Mouse (Mus musculus) hindbrain, embryonic 12.5 days (tissue): Measurements from ENCODE around the gene Wnt11. TPM values are rescaled to one million over a fixed set of nuclear protein-coding genes. Genes with fewer than 3 reads are reported as not detected.

ENCODE experiments used
- ATAC-seq: fragments of 200-750 bp; cut with Nextera tagmentation; 2 replicates; pipeline ENCODE4 v1.8.0; 2017; ENCODE audit warnings: moderate TSS enrichment; ENCODE audit not compliant: low FRiP score
- H3K27ac ChIP-seq: fragments of 300-500 bp; sonication (generic); 2 replicates; pipeline ENCODE4 v1.5.1; 2016; ENCODE audit warnings: mild to moderate bottlenecking
- H3K27me3 ChIP-seq: fragments of 300-500 bp; sonication (generic); 2 replicates; pipeline ENCODE4 v1.6.1; 2016; ENCODE audit warnings: mild to moderate bottlenecking
- H3K36me3 ChIP-seq: fragments of 300-500 bp; sonication (generic); 2 replicates; pipeline ENCODE4 v1.6.1; 2016; ENCODE audit warnings: mild to moderate bottlenecking
- H3K4me1 ChIP-seq: fragments of 300-500 bp; sonication (generic); 2 replicates; pipeline ENCODE4 v1.6.1; 2016
- H3K4me2 ChIP-seq: fragments of 300-500 bp; sonication (generic); replicated peaks from 2 replicates; pipeline ENCODE4 v1.6.1; 2016; ENCODE audit warnings: mild to moderate bottlenecking
- H3K4me3 ChIP-seq: fragments of 300-500 bp; sonication (generic); 2 replicates; pipeline ENCODE4 v1.5.1; 2016; ENCODE audit warnings: mild to moderate bottlenecking
- H3K9ac ChIP-seq: fragments of 300-500 bp; sonication (generic); 2 replicates; pipeline ENCODE4 v1.6.1; 2016; ENCODE audit warnings: mild to moderate bottlenecking, moderate library complexity
- H3K9me3 ChIP-seq: fragments of 300-500 bp; sonication (generic); replicated peaks from 2 replicates; pipeline ENCODE4 v1.6.1; 2016; ENCODE audit warnings: mild to moderate bottlenecking
- WGBS: fragments of 180-500 bp; shearing (Covaris S2); methylation state at CpG from one replicate; pipeline ENCODE4 v1.1.7; 2016; 5-methylcytosine and 5-hydroxymethylcytosine counted together
- polyA plus RNA-seq: library from polyadenylated mRNA; unstranded; fragments of >200 nt; fragmentation: Nextera tagmentation; extraction: Ambion mirVana; gene quantifications from 2 replicates; pipeline ENCODE4 v1.2.1, GENCODE M21; 2016

Wnt11 gene
- polyA plus RNA-seq, 1 experiment from 2014 or later, result 14.7 TPM

DNA sequence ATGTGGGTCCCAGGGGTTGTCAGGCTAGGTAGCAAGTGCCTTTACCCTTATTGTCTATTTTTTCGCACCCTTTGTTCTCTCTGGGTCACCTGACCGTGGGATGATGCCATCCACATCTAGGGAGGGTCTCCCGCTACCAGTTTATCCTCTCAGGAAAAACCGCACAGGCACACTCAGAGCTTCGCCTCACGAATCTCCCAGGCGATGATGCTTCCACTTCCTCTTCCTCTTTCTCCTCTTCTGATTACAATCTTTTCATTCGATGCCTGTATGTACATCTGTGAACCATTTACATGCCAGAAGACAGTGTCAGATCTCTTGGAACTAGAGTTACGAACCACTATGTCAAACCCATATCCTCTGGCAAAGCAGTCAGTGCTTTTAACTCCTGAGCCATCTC lies 31.7 kb upstream of the Wnt11 start:
- H3K4me1 ChIP-seq, result peaks cover 10% of the 10 kb centered on the region
- H3K36me3 ChIP-seq, result no peaks in the 10 kb centered on the region
- H3K27me3 ChIP-seq, result no peaks in the 10 kb centered on the region
- H3K27ac ChIP-seq, result no peak overlapping the region
- no peak for ATAC-seq
- WGBS, result 83% methylated on average over 9 of the region's 9 CpGs
- no peak overlapping the region for H3K4me3 ChIP-seq
- H3K9me3 ChIP-seq, result no peaks in the 10 kb centered on the region
- no peak overlapping the region for H3K9ac ChIP-seq
- no peak overlapping the region for H3K4me2 ChIP-seq

DNA sequence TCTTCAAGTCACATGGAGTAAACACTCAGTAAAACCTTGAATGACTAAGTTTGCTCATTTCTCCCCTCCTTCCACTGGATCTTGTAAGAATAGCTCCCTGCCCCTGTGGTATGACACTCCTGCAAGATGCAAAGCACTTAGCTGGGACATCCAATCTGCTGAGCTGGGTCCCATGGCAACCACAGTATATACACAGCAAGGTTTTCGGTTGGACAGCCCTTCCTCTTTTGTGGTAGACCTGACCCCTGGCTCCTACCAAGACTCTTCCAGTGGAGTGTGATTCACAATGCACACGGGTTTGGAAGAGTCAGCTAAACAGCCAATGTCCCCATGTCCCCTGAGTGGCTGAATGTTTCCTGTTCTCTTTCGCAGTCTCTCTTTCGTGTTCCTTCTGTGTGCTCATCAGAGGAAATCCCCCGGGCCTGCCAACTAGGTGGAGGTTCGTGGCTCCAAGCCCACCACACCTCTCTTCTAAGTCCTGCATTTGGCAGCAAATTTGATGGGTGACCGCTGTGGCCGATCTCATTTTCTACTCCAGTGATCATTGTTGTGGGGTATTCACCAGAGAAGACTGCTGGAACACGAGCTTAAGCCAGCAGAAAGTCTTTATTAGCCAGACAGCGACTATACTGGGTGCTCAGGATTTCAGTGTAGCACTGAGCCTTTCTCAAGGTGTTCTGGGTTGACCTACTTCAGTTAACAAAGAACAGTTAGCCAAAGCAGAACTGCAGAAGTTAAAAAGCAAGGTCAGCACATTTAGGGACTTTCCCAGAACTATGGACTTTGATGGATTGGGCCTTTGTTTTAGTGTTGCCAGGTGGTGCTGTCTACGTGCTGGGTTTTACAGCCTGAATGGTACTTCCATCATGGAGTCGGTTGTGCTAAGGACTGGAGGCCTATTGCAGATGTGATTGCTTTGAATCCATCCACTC lies 29.8 kb upstream of the Wnt11 start:
- Histone ChIP-seq H3K36me3 (no peaks in the 10 kb centered on the region), H3K4me3 (no peak overlapping the region), H3K4me1 (peaks cover 7% of the 10 kb centered on the region), H3K27me3 (no peaks in the 10 kb centered on the region), H3K27ac (0 out of 2 replicates have a peak overlapping the region, but pooled peaks have one; percentile 9), H3K4me2 (no peak overlapping the region), H3K9me3 (no peaks in the 10 kb centered on the region), H3K9ac (no peak overlapping the region)
- no peak for ATAC-seq
- WGBS, result 56% methylated on average over 12 of the region's 12 CpGs

DNA sequence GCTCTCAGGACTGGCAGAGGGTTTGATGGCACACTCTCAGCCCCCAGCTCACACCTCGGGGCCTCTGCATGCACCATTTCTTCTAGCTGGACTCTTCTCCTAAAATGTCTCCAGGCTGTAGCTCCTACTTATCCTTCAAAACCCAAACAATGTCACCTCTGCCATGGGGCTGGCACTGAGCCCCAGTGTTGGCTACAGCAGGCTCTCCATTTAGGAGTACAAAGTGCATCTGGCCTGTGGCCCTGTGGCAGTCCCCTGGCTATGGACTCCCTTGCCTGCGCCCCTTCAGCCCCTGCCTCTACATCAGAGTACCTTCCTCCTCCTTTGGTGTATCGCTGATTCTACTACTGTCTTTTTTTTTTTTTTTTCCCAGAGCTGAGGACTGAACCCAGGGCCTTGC lies 28.0 kb upstream of the Wnt11 start:
- 87% methylated on average over 3 of the region's 3 CpGs for WGBS

DNA sequence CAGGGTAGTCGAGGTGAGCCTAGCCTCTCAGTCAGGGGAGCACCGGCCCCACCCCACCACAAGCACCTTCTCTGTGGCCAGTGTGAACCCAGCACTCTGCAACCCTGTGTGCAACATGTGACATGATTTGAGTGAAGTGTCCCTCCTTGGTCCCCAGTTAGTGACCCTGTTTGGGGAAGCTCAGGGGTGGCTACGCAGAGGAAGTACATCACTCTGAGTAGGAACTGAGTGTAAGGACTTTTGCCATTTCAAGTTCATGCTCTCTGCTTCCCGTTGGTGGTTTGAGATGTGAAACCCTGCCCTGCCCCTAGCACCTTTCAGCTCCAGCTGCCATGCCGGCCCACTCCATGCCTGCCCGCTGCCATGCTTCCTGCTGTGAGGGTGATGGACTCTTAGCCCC lies 25.5 kb upstream of the Wnt11 start:
- Histone ChIP-seq H3K4me1 (peaks cover 7% of the 10 kb centered on the region), H3K27ac (no peak overlapping the region), H3K27me3 (no peaks in the 10 kb centered on the region; the same call in 1 of the 2 replicates), H3K36me3 (no peaks in the 10 kb centered on the region), H3K4me3 (no peak overlapping the region), H3K9me3 (no peaks in the 10 kb centered on the region), H3K4me2 (no peak overlapping the region), H3K9ac (no peak overlapping the region)
- ATAC-seq, result no peak
- WGBS, result 81% methylated on average over 6 of the region's 6 CpGs

More for the DNA sequence above, 28.0 kb upstream of the Wnt11 start:
- H3K9me3 ChIP-seq, result no peaks in the 10 kb centered on the region
- H3K27ac ChIP-seq, result no peak overlapping the region
- no peaks in the 10 kb centered on the region for H3K27me3 ChIP-seq
- no peak overlapping the region for H3K4me2 ChIP-seq
- no peak overlapping the region for H3K9ac ChIP-seq
- H3K4me3 ChIP-seq, result no peak overlapping the region
- H3K4me1 ChIP-seq, result peaks cover 7% of the 10 kb centered on the region
- ATAC-seq, result no peak
- no peaks in the 10 kb centered on the region for H3K36me3 ChIP-seq

DNA sequence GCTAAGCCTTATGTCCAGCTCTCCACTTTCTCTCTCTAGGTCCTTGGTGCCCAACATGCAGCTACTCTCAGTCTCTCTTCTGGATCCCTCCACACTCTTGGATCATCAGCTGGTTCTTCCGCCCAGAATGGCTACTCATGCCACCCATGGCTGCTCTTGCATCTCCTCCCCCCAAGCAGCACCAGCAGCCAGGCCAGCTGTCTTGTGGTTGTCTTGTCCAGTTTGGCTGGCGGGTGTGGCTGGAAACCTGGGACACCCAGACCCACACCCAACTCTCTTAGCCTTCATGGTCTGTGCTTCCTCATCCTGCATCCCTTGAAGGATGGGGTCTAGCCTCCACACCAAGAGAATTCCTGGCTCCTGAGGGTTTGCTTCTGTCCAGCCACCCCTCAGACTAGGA lies 24.3 kb upstream of the Wnt11 start:
- Histone ChIP-seq H3K4me1 (no peaks in the 10 kb centered on the region), H3K36me3 (no peaks in the 10 kb centered on the region), H3K27me3 (no peaks in the 10 kb centered on the region; the same call in 1 of the 2 replicates), H3K9ac (no peak overlapping the region), H3K4me3 (no peak overlapping the region), H3K9me3 (no peaks in the 10 kb centered on the region), H3K27ac (no peak overlapping the region), H3K4me2 (no peak overlapping the region)
- ATAC-seq, result no peak
- WGBS, result 96% methylated on average over 2 of the region's 2 CpGs

DNA sequence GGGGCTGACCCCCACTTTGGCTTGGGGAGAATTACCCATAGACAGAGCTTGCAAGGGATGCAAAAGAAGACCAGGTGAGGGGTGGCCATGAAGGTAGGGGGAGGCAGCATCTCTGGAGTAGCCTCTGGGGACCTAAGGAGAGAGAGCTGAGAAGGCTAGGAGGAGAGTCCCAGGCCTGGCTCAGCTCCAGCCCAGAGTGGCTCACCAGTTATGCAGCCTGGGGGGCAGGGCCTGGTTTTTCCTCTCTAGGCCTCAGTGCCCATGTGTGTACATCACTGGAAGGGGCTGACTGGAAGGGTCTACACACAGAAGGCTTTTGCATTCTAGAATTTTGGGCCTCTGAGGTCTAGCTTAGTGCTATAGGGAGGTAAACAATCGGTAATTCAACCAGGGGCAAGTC lies 14.4 kb upstream of the Wnt11 start:
- no peaks in the 10 kb centered on the region for H3K9me3 ChIP-seq
- no peak overlapping the region for H3K4me3 ChIP-seq
- peaks cover 6% of the 10 kb centered on the region; the same call in 1 of the 2 replicates for H3K27me3 ChIP-seq
- ATAC-seq, result no peak
- no peaks in the 10 kb centered on the region for H3K36me3 ChIP-seq
- H3K4me1 ChIP-seq, result peaks cover 14% of the 10 kb centered on the region; the same call in 1 of the 2 replicates
- H3K4me2 ChIP-seq, result no peak overlapping the region
- no peak overlapping the region for H3K27ac ChIP-seq
- WGBS, result 88% methylated on average over 1 of the region's 1 CpGs
- H3K9ac ChIP-seq, result no peak overlapping the region

DNA sequence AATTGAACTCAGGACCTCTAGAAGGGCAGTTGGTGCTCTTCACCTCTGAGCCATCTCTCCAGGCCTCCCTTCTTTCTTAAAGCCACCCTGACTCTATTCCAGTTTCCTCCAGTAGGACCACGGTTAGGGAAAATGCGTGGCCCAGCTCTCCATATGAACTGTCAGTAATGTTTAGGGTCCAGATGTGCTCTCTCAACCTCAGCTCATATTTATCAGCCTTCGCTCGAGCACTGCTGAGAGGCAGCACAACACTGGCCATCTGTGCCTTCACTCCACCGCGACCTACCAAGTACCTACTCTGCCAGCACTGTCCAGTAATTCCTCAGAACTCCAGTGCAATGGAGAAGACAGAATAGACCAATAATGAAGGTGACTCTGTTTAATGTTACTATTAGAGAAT lies 12.0 kb upstream of the Wnt11 start:
- H3K4me1 ChIP-seq, result peaks cover 3% of the 10 kb centered on the region; the same call in 1 of the 2 replicates
- no peaks in the 10 kb centered on the region for H3K9me3 ChIP-seq
- ATAC-seq, result no peak
- WGBS, result 77% methylated on average over 6 of the region's 6 CpGs
- H3K4me3 ChIP-seq, result no peak overlapping the region
- no peak overlapping the region for H3K4me2 ChIP-seq
- no peak overlapping the region for H3K9ac ChIP-seq
- no peak overlapping the region for H3K27ac ChIP-seq
- H3K36me3 ChIP-seq, result no peaks in the 10 kb centered on the region
- H3K27me3 ChIP-seq, result peaks cover under 1% of the 10 kb centered on the region; the same call in 1 of the 2 replicates

DNA sequence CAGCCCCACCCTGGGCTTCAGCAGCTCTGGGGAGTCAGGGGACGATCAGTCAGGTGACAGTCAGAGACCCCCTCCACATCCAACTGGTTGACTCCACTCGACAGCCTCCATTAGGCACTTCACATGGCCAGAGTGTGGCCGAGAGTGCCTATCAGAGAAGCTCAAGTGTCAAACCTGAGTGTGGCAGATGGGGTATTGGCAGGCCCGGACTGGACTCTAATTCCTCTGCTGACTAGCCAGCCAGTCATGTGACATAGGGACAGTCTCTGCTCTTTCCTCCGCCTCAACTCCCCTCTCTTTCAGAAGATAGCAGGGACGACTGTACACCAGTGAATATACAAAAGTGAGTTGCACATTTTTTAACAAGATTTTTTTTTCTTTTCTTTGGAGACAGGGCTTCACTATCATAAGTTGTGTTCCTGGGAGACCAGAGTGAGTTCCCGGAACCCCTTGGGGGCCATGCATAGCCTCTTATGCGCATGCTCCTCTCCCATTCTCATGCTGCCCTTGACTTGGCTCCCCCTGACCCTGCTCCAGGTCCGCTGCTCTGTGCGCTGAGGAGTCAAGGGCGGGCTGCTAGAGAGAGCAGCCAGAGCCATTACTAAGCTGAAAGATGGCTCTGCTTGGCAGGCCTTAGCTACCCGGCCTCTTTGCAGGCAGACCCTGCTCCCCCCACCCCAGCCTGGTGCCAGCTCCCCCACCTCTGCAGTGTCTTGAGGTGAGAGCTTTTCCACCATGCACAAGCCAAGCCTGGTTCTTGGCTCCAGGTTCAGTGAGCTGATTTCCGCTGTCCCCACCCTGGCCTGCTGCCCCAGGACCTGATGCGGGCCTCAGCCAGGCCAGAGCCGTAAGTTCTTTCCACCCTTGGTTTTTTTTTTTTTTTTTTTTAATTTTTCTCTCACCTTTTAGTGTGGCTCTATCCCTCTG lies 10.8 kb upstream of the Wnt11 start:
- Histone ChIP-seq H3K4me2 (no peak overlapping the region), H3K27ac (no peak overlapping the region), H3K4me3 (no peak overlapping the region), H3K36me3 (no peaks in the 10 kb centered on the region), H3K27me3 (no peaks in the 10 kb centered on the region), H3K9ac (no peak overlapping the region), H3K9me3 (no peaks in the 10 kb centered on the region), H3K4me1 (peaks cover 8% of the 10 kb centered on the region; the same call in 1 of the 2 replicates)
- ATAC-seq, result no peak
- WGBS, result 65% methylated on average over 15 of the region's 15 CpGs

DNA sequence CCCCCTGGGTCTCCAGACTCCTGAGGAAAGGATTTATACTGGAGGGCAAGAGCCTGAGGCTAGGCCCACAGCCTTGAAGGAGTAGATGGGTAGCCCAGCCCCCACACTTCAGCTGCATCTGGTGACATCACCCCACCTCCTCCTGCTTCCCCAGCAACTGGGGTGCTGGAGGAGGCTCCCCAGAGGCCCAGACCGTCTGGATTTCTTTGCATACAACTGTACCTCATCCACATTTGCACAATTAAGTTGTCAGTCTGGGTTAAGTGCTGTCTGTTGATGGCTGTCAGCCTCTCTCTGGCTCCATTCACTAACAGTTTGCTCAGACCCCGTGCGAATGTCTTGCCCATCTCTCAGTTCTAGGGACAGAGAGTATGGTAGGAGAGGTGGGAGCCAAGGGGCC lies 6.9 kb upstream of the Wnt11 start:
- Histone ChIP-seq H3K9ac (no peak overlapping the region), H3K4me2 (no peak overlapping the region), H3K27me3 (peaks cover 30% of the 10 kb centered on the region), H3K4me1 (peaks cover 8% of the 10 kb centered on the region; the same call in 1 of the 2 replicates), H3K4me3 (no peak overlapping the region), H3K36me3 (no peaks in the 10 kb centered on the region), H3K27ac (no peak overlapping the region; the same call in 1 of the 2 replicates), H3K9me3 (no peaks in the 10 kb centered on the region)
- WGBS, result 54% methylated on average over 3 of the region's 3 CpGs
- ATAC-seq, result no peak

DNA sequence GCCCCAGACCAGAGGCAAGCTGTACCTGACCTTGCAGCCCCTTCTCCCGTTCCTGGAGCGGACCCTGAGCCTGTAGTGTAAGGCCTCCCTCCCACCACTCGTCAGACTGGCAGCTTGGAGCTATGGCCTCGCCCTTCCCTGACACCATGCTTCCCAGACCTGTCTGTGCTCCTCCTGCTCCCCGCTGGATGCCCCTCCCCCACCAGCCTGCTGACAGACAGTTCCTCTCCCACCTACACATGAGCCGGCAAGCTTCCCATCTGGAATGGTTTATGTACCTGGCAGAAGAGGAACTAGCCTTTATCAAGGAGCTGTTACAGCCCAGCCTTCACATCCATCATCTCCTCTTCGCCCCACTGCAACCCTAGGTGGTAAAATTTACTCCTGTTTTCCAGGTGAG lies 6.0 kb upstream of the Wnt11 start:
- Histone ChIP-seq H3K9ac (no peak overlapping the region), H3K4me1 (peaks cover 8% of the 10 kb centered on the region; the same call in 1 of the 2 replicates), H3K27me3 (peaks cover 37% of the 10 kb centered on the region), H3K4me3 (no peak overlapping the region), H3K4me2 (no peak overlapping the region), H3K27ac (no peak overlapping the region; the same call in 1 of the 2 replicates), H3K9me3 (no peaks in the 10 kb centered on the region), H3K36me3 (no peaks in the 10 kb centered on the region)
- ATAC-seq, result no peak
- WGBS, result 27% methylated on average over 7 of the region's 7 CpGs

DNA sequence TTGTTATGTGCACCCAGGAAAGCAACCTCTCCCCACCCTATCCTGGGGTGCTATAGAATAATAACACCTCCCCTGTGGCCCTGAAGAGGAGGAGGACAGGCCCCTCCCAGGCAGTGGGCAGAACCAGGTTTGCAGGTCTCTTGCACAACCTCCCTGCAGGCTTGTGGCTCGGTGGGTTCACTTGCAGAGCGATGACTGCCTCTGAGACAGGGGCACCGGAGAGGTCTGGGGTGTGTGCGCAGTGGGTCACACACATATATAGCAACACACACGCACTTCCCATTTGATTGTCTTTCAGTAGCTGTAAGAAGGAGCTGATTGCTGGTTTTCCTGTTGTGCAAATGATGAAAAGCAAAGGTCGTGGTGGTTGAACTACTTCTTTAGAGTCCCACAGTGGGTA lies 3.6 kb upstream of the Wnt11 start:
- Histone ChIP-seq H3K9me3 (no peaks in the 10 kb centered on the region), H3K4me1 (peaks cover 27% of the 10 kb centered on the region), H3K4me3 (no peak overlapping the region), H3K9ac (no peak overlapping the region), H3K4me2 (no peak overlapping the region), H3K36me3 (no peaks in the 10 kb centered on the region), H3K27me3 (peaks cover 61% of the 10 kb centered on the region), H3K27ac (no peak overlapping the region)
- 61% methylated on average over 6 of the region's 6 CpGs for WGBS
- no peak for ATAC-seq
